Mouse (Mus musculus) midbrain, embryonic 12.5 days (tissue): Measurements from ENCODE around the gene Lsm8. TPM values are rescaled to one million over a fixed set of nuclear protein-coding genes. Genes with fewer than 3 reads are reported as not detected.
"Not testable (repeated sequence)": the region's sequence is repeated elsewhere in the genome, so short reads cannot be mapped to it uniquely, and the experiment has no call there.

Experiments
- ATAC-seq: fragments of 200-750 bp; cut with Nextera tagmentation; 2 replicates; pipeline ENCODE4 v1.8.0; 2017; ENCODE audit warnings: low read depth, moderate TSS enrichment, moderate library complexity; ENCODE audit not compliant: low FRiP score
- H3K27ac ChIP-seq: fragments of 300-500 bp; sonication (generic); replicated peaks from 2 replicates; pipeline ENCODE4 v1.5.1; 2016; ENCODE audit warnings: mild to moderate bottlenecking
- H3K27me3 ChIP-seq: fragments of 300-500 bp; sonication (generic); 2 replicates; pipeline ENCODE4 v1.6.1; 2016; ENCODE audit warnings: mild to moderate bottlenecking
- H3K36me3 ChIP-seq: fragments of 300-500 bp; sonication (generic); 2 replicates; pipeline ENCODE4 v1.6.1; 2016
- H3K4me1 ChIP-seq: fragments of 300-500 bp; sonication (generic); 2 replicates; pipeline ENCODE4 v1.6.1; 2016
- H3K4me2 ChIP-seq: fragments of 300-500 bp; sonication (generic); replicated peaks from 2 replicates; pipeline ENCODE4 v1.6.1; 2016; ENCODE audit warnings: mild to moderate bottlenecking, moderate library complexity
- H3K4me3 ChIP-seq: fragments of 300-500 bp; sonication (generic); 2 replicates; pipeline ENCODE4 v1.5.1; 2016; ENCODE audit warnings: mild to moderate bottlenecking
- H3K9ac ChIP-seq: fragments of 300-500 bp; sonication (generic); replicated peaks from 2 replicates; pipeline ENCODE4 v1.6.1; 2016; ENCODE audit warnings: mild to moderate bottlenecking, moderate library complexity
- H3K9me3 ChIP-seq: fragments of 300-500 bp; sonication (generic); 2 replicates; pipeline ENCODE4 v1.6.1; 2016; ENCODE audit warnings: mild to moderate bottlenecking
- WGBS: fragments of 180-500 bp; shearing (Covaris S2); methylation state at CpG from one replicate; pipeline ENCODE4 v1.1.7; 2016; 5-methylcytosine and 5-hydroxymethylcytosine counted together
- polyA plus RNA-seq: library from polyadenylated mRNA; unstranded; fragments of >200 nt; fragmentation: Nextera tagmentation; extraction: Ambion mirVana; gene quantifications from 2 replicates; pipeline ENCODE4 v1.2.1, GENCODE M21; 2016

Gene Lsm8
- polyA plus RNA-seq: 186 and 190 TPM in 2 replicates

DNA sequence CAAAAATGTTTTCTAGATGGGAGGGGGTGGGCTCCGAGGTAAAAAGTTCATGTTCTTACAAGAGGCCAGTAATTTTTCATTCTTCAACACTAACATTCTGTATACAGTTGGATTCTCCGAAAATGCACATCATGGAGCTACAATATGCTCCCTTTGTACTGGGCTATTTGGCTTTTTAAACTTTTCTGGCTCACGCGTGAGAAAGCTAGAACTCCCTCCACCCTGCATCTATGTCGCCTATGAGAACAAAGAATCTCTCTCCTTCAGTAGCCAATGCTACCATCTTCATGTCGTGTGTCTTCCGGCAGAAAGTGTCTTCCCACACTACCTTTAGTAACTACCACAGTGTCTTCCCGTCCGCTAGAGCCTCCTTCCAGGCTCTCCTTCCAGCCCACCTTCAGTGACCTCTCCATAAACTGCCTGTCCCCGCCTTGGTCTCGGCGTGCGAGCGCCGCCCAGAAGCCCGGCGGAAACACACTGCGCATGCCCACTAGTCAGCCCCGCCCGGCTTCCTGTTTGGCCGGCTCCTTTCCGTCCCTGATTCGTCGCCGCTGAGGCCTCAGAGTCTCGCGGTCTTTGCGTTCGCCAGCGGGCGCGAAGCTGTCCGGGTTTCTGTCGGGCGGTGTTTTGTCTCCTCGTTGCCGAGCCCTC is at the start of gene Lsm8:
TSS of gene Lsm8 (plus strand) at position 529 of the 651 bp plus-strand sequence.
- H3K36me3 ChIP-seq: peaks cover 16% of the 10 kb centered on the region
- peak within 1 kb of the TSS; percentile 88 for H3K4me3 ChIP-seq
- no peaks in the 10 kb centered on the region for H3K27me3 ChIP-seq
- peaks cover 15% of the 10 kb centered on the region for H3K4me1 ChIP-seq
- peak; percentile 100 for ATAC-seq
- H3K9me3 ChIP-seq: no peaks in the 10 kb centered on the region
- H3K4me2 ChIP-seq: peak within 1 kb of the TSS; percentile 66
- H3K9ac ChIP-seq: peak within 1 kb of the TSS; percentile 96
- WGBS: under 1% methylated on average over 37 of the region's 37 CpGs
- peak within 1 kb of the TSS; percentile 95 for H3K27ac ChIP-seq

DNA sequence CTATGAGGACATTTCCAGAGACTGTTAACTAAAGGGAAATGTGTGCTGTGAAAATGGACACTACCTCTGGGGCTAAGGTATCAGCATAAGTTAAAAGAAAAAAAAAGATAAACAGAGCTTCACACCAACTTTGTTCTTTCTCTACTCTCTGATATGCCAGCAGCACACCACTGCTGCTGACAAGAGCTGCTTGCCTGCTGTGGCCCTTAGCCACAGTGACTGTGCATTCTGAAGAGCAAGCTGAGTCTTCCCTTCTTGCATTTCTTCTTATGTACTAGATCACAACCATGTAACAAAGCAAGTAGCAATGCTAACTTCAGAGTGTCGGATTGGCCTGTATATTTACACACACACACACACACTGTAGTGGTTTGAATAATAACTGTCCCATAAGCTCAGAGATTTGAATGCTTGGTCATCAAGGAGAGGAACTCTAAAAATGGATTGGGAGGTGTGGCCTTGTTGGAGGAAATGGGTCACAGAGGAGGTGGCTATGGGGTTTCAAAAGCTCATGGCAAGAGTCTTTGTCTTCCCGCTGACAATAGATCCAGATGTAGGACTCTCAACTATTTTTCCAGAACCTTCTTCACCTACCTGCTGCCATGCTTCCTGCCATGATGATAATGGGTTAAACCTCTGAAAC is 47.4 kb upstream of the Lsm8 start:
- Histone ChIP-seq H3K9me3 (no peaks in the 10 kb centered on the region), H3K4me1 (no peaks in the 10 kb centered on the region), H3K4me2 (no peak overlapping the region), H3K27me3 (no peaks in the 10 kb centered on the region), H3K36me3 (no peaks in the 10 kb centered on the region), H3K9ac (no peak overlapping the region), H3K27ac (no peak overlapping the region), H3K4me3 (no peak overlapping the region)
- 89% methylated on average over 2 of the region's 2 CpGs for WGBS
- no peak for ATAC-seq

DNA sequence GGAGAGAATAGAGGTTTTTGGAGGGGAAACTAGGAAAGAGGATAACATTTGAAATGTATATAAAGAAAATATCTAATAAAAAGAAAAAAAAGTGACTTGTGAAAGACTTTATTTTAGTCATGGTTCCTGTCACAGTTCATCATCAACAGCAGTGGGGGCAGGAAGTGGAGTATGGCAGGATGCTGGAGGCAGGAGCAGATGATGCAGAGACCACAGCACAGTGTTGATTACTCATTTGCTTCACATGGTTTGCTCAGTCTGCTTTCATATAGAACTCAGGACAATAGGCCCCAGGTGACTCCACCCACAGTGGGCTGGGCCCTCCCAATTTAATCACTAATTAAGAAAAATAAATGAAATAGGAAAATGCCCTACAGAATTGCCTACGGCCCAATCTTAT is 35.8 kb upstream of the Lsm8 start:
- no peak for ATAC-seq
- Histone ChIP-seq H3K9me3 (no peaks in the 10 kb centered on the region), H3K4me3 (no peak overlapping the region), H3K9ac (no peak overlapping the region), H3K27me3 (no peaks in the 10 kb centered on the region), H3K36me3 (no peaks in the 10 kb centered on the region), H3K4me1 (no peaks in the 10 kb centered on the region), H3K4me2 (no peak overlapping the region), H3K27ac (no peak overlapping the region)
- 89% methylated on average over 1 of the region's 1 CpGs for WGBS

DNA sequence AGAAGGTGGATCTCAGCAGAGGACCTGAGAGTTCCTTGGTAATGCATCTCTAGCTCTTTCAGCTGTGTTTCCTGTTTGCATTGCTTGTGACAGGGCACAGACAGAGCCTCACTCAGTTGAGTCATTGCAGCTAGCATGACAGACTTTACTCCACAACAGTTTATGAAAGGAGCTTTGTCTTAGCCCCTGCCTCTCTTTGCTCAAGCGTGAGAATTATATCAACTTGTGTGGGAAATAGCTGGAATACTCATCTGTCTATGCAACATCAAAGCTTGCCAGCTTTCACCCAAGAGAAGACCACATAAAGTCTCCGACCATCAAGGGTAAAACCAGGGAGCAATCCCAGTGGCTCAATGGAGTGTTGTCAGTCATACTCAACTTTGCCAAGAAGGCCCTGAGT is 32.8 kb upstream of the Lsm8 start:
- H3K27me3 ChIP-seq: no peaks in the 10 kb centered on the region
- no peak overlapping the region for H3K9ac ChIP-seq
- no peaks in the 10 kb centered on the region for H3K9me3 ChIP-seq
- no peaks in the 10 kb centered on the region for H3K36me3 ChIP-seq
- no peak overlapping the region for H3K4me2 ChIP-seq
- no peak for ATAC-seq
- H3K27ac ChIP-seq: no peak overlapping the region
- H3K4me1 ChIP-seq: no peaks in the 10 kb centered on the region
- H3K4me3 ChIP-seq: no peak overlapping the region
- 84% methylated on average over 2 of the region's 2 CpGs for WGBS

DNA sequence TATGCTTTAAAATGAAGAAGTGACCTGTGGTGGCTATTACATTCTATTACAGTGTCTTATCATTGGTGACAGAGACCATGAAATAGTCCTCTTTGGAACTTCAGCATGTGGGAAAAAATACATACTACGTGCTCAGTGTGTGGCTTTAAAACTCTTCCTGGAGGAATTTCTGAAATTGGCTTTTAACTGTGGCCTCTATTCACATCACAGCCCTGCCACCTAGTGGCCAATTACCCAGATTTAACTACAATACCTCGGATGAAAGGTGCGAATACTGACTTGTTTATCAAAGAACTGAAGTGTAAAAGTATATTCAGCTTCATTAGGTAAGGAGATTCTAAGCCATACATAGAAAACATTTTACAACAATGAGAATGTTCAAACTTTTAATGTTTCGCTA is 29.0 kb upstream of the Lsm8 start:
- 21% methylated on average over 4 of the region's 4 CpGs for WGBS
- H3K36me3 ChIP-seq: no peaks in the 10 kb centered on the region

DNA sequence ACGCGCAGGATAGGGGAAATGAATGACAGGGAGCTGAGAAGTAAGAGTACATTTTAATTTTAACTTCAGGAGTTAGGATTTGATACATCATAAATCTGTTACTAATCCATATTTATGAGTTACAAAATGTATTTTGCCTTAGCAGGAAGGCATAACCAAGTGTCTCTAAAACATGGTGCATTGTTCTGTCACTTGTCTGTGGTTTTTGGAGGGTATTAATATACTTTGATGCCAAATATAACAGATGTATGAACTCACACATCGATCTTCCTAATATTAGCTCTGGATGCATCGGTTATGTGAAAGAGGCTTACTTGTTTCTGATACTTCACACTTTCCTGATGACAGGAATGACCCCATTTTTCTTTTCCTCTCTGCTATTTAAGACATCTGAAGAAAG is 28.1 kb upstream of the Lsm8 start:
- Histone ChIP-seq H3K9ac (no peak overlapping the region), H3K4me3 (no peak overlapping the region), H3K36me3 (no peaks in the 10 kb centered on the region), H3K4me1 (no peaks in the 10 kb centered on the region), H3K4me2 (no peak overlapping the region), H3K27ac (no peak overlapping the region), H3K9me3 (no peaks in the 10 kb centered on the region), H3K27me3 (no peaks in the 10 kb centered on the region)
- ATAC-seq: no peak
- WGBS: 70% methylated on average over 4 of the region's 4 CpGs

More for the DNA sequence above, 29.0 kb upstream of the Lsm8 start:
- Histone ChIP-seq H3K9ac (no peak overlapping the region), H3K9me3 (no peaks in the 10 kb centered on the region), H3K4me1 (no peaks in the 10 kb centered on the region), H3K27me3 (no peaks in the 10 kb centered on the region), H3K27ac (no peak overlapping the region), H3K4me3 (no peak overlapping the region), H3K4me2 (no peak overlapping the region)
- peak; percentile 30; the same call in 1 of the 2 replicates for ATAC-seq

DNA sequence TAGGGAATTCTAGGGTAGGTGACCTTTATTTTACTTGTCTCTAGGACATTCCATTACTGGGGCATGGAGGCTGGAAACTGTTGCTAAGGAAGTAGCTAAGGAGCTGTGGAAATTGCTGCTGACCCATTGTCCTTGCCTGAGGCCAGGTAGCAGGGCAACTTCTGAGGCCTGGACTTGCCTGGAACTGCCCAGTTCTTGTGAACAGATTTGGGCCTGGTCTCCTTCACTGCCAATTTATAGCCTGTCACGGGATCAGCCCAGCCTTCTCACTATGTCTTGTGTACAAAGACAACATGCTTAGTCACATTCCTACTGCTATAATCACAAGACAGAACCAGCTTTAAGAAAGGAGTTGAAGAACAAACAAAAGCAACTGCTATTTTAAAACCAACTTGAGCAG is 25.6 kb upstream of the Lsm8 start:
- no peaks in the 10 kb centered on the region for H3K9me3 ChIP-seq
- H3K9ac ChIP-seq: no peak overlapping the region
- H3K4me3 ChIP-seq: no peak overlapping the region
- no peaks in the 10 kb centered on the region for H3K36me3 ChIP-seq
- no peak overlapping the region for H3K4me2 ChIP-seq
- no peaks in the 10 kb centered on the region for H3K4me1 ChIP-seq
- no peak overlapping the region for H3K27ac ChIP-seq
- H3K27me3 ChIP-seq: no peaks in the 10 kb centered on the region
- 84% methylated on average over 1 of the region's 1 CpGs for whole genome bisulfite sequencing
- no peak for ATAC-seq

DNA sequence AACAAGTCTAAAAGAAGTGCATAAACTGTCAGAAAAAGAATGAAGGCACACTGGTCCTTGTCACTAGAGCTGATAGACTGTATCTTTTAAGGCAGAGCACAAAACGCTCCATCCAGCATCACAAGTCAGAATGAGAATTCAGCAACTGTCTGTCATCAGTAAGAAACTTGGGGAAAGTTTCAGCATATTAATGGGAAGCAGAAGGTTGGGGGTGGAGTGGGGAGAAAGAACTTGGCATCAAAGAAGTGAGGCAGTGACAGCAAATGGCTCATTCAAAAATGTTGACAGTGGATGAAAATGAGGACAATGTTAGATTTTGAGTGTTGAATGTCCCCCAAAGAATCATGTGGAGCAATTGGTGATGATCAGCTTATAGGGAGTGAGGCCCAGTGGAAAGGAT is 15.4 kb upstream of the Lsm8 start:
- H3K9ac ChIP-seq: no peak overlapping the region
- no peak for ATAC-seq
- WGBS: 77% methylated on average over 1 of the region's 1 CpGs
- no peaks in the 10 kb centered on the region for H3K27me3 ChIP-seq
- H3K27ac ChIP-seq: no peak overlapping the region
- H3K36me3 ChIP-seq: no peaks in the 10 kb centered on the region
- H3K4me1 ChIP-seq: no peaks in the 10 kb centered on the region
- no peak overlapping the region for H3K4me3 ChIP-seq
- no peaks in the 10 kb centered on the region for H3K9me3 ChIP-seq
- H3K4me2 ChIP-seq: no peak overlapping the region

DNA sequence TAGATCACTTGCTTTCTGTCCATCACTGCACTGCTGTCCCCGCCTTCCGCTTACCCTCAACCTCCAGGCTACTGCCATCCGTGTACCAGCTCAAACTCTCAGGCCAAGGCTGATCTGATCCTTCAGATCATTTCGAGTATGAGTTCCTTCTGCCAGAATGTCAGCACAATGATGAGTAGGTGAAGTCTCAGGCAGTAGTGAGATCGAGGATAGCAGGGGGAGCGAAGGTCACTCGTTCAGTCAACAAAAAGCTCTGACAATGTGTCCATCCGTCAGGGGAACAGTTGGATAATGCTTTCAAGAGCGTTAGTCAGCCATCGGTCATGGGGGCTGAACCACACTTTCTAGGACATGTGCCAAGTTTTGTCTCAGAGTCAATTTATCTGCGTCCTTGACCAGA is 3.9 kb upstream of the Lsm8 start:
- H3K9me3 ChIP-seq, H3K4me3 ChIP-seq, H3K9ac ChIP-seq, H3K27me3 ChIP-seq, H3K36me3 ChIP-seq, H3K27ac ChIP-seq, H3K4me1 ChIP-seq, H3K4me2 ChIP-seq, ATAC-seq: not testable (repeated sequence)
- WGBS: 84% methylated on average over 4 of the region's 11 CpGs

DNA sequence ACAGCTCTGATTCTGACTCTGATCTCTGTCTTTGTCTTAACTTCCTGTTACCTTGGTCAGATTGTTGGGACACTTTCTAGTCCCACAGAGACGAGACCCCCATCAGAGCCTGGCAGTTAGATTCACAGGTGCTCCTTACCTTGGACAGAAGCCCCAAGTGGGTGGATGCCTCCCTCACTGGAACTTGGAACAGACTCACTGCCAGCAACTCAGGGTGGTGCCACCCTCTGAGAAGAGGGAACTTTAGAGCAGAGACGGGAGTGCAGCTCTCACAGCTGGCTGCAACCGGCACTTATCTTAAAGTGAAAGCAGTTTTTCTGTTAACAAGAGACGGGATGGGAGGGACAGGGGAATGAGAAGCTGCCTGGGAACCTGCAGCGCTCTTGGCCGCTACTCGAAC is 2.8 kb upstream of the Lsm8 start:
- H3K4me2 ChIP-seq, H3K9me3 ChIP-seq, H3K27me3 ChIP-seq, ATAC-seq, H3K9ac ChIP-seq, H3K4me3 ChIP-seq, H3K27ac ChIP-seq, H3K36me3 ChIP-seq: not testable (repeated sequence)
- H3K4me1 ChIP-seq: peaks cover 10% of the 10 kb centered on the region
- WGBS: 51% methylated on average over 5 of the region's 7 CpGs

DNA sequence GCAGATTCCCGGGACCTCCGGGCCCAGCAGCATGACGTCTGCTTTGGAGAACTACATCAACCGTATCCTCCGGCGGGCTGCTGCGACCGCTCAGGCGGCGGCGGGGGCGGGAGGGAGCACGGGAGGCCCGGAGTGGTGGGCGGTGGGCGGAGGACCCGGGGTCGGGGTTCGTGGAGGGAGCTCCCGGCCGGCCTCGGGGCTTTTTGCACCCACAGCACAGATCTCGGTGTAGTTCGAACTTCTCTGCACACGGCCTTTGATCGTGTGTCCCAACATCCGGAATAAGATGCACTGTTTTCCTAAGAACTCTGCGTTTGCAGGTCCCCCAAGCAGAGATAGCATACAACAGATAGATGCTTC is 303 bp downstream of the Lsm8 start:
- Histone ChIP-seq H3K4me3 (peak overlapping the region; percentile 88), H3K36me3 (peaks cover 21% of the 10 kb centered on the region), H3K9me3 (no peaks in the 10 kb centered on the region), H3K4me2 (peak overlapping the region; percentile 66), H3K27me3 (no peaks in the 10 kb centered on the region), H3K27ac (peak overlapping the region; percentile 95), H3K9ac (peak overlapping the region; percentile 96), H3K4me1 (peaks cover 15% of the 10 kb centered on the region)
- under 1% methylated on average over 28 of the region's 28 CpGs for WGBS
- ATAC-seq: no peak; the same call in 1 of the 2 replicates

DNA sequence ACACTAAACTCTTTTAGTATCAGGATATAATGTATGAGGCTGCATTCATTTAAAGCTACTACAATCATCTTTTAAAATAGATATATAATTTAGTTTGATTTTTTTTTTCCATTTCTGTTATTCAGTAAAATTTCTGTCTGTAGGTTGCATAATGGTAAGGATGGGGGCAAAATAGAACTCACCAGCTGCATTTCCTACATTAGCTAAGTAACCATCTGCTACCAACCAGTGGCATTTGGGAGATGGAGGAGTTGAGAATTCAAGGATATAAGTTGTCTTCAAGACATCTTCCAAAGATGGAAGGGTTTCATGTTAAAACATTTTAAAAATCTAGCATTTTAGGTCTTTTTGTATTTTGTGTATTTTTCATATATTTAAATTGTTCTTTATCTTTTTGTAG is 6.9 kb downstream of the Lsm8 start:
- Histone ChIP-seq H3K9ac (no peak overlapping the region), H3K9me3 (no peaks in the 10 kb centered on the region), H3K4me1 (peaks cover 5% of the 10 kb centered on the region; the same call in 1 of the 2 replicates), H3K4me2 (no peak overlapping the region), H3K27me3 (no peaks in the 10 kb centered on the region), H3K36me3 (peaks cover 54% of the 10 kb centered on the region), H3K4me3 (no peak overlapping the region), H3K27ac (no peak overlapping the region)
- ATAC-seq: no peak
